Mouse (Mus musculus) c-Kit-positive CD71-negative TER-119-negative erythroid progenitor cells, embryonic 14.5 days (primary cell): ENCODE data around the gene Scn1a.

Source experiments
- DNase-seq: peaks from one replicate; pipeline ENCODE4 v3.0.0-alpha.2; 2013; ENCODE audit warnings: low read depth

Gene Scn1a

DNA sequence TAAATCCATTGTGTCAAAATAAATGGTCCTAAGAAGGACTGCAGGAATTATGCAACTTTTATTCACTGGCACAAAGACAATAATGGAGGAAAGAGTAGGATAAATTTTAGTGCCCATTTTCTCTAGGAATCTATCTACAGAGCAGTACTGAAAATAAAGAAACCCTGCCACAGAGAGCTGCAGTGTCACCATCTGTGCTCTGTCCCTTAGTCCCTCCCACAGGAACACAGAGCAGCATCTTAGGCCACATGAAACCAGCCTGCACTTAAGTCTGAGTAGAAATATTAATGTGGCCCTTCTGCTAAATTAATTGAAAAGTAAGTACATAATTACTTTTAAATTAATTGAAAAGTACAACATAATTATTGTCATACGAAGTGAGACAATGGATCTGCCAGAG is 196.6 kb downstream of the Scn1a start:
- no peak for DNase-seq

DNA sequence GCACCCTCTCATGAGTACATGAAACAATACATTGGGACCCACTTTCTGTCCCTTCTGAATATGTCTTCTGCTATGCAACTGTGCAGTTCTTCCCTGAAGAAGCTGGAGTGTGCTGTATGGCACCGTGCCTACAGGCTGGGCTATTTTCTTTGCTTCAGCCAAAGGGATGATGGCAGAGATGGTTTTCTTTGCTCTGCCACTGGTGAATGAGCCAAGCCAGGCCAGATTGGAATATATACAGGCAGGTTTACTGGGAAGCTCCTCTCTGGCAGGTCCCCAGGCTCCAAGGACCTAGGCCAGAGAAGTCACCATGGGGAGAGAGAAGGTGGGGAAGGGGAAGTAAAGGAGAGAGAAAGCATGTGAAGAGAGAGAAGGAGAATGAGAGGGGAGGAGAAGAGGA is 200.3 kb downstream of the Scn1a start:
- DNase-seq, result no peak

DNA sequence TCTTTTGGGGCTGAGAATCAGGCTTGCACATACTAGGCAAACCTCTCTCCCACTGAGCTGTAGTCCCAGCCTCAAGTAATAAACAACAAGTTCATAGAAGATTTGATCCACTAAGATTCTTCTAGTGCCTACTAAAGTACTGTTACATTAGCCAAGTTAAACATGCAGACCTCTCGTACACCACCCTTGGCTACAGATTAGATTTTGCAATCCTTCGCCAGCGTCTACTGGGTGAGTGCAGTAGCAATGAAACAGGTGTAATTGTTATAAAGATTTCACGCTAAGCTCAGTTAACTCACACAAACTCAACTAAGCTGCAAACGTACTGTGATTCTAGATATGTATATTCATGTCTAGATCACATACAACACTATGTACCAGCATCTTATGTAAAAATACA is 201.8 kb downstream of the Scn1a start:
- DNase-seq, result no peak

DNA sequence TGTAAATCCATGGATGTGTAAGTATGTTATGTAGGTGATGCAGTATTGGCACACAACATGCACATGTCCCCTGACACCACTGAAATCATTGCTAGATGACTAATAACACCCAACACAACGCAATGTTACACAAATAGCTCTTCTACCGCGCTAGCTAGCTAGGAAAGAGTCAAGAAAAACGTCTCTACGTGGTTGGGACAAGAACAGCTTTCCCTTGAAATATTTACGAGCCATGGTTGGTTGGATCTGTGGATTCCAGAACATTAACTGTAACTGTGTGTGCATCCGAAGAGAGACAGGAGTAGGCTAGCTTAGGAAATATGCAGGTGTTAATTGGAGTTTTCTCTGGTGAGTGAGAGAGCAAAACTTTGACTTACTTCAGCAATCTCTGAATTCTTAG is 219.7 kb downstream of the Scn1a start:
- DNase-seq, result no peak
